Mouse (Mus musculus) midbrain, postnatal 0 days (tissue): ENCODE results near the gene Plscr2. TPM values are rescaled to one million over a fixed set of nuclear protein-coding genes. Genes with fewer than 3 reads are reported as not detected.

Experiments used
- ATAC-seq: fragments of 200-750 bp; cut with Nextera tagmentation; 2 replicates; pipeline ENCODE4 v1.8.0; 2017; ENCODE audit warnings: moderate number of reproducible peaks, mild to moderate bottlenecking, moderate TSS enrichment, moderate library complexity; ENCODE audit not compliant: low FRiP score
- DNase-seq: peaks from one replicate; pipeline ENCODE4 v3.0.0-alpha.2; 2015; ENCODE audit warnings: low spot score
- H3K27ac ChIP-seq: fragments of 300-500 bp; sonication (generic); 2 replicates; pipeline ENCODE4 v1.5.1; 2014; ENCODE audit warnings: low read depth, mild to moderate bottlenecking, low read length, mixed read lengths
- H3K27me3 ChIP-seq: fragments of 300-500 bp; sonication (generic); 2 replicates; pipeline ENCODE4 v1.6.1; 2014; ENCODE audit warnings: low read length, control low read depth, mixed read lengths; ENCODE audit not compliant: insufficient read depth
- H3K36me3 ChIP-seq: fragments of 300-500 bp; sonication (generic); 2 replicates; pipeline ENCODE4 v1.6.1; 2014; ENCODE audit warnings: low read length, control low read depth, mixed read lengths; ENCODE audit not compliant: insufficient read depth
- H3K4me1 ChIP-seq: fragments of 300-500 bp; sonication (generic); 2 replicates; pipeline ENCODE4 v1.6.1; 2014; ENCODE audit warnings: mild to moderate bottlenecking, control low read depth, antibody characterized with exemption, low read length, mixed read lengths; ENCODE audit not compliant: insufficient read depth
- H3K4me2 ChIP-seq: fragments of 300-500 bp; sonication (generic); 2 replicates; pipeline ENCODE4 v1.6.1; 2014; ENCODE audit warnings: low read depth, mild to moderate bottlenecking, low read length, mixed read lengths; ENCODE audit not compliant: poor library complexity, severe bottlenecking
- H3K4me3 ChIP-seq: fragments of 300-500 bp; sonication (generic); 2 replicates; pipeline ENCODE4 v1.5.1; 2014; ENCODE audit warnings: low read depth, mild to moderate bottlenecking, low read length, moderate library complexity
- H3K9ac ChIP-seq: fragments of 300-500 bp; sonication (generic); replicated peaks from 2 replicates; pipeline ENCODE4 v1.6.1; 2014; ENCODE audit warnings: mild to moderate bottlenecking, low read length, moderate library complexity, mixed read lengths; ENCODE audit not compliant: poor library complexity, severe bottlenecking
- H3K9me3 ChIP-seq: fragments of 300-500 bp; sonication (generic); 2 replicates; pipeline ENCODE4 v1.6.1; 2016; ENCODE audit warnings: low read length, control low read depth
- CTCF ChIP-seq: IDR thresholded peaks from 2 replicates; pipeline ENCODE4 v1.5.1; 2016; ENCODE audit warnings: antibody characterized with exemption, mild to moderate bottlenecking
- WGBS: fragments of 180-500 bp; shearing (Covaris S2); extraction: QIAGEN DNeasy Blood & Tissue Kit; methylation state at CpG from one replicate; pipeline ENCODE4 v1.1.7; 2014; 5-methylcytosine and 5-hydroxymethylcytosine counted together
- polyA plus RNA-seq: library from polyadenylated mRNA; unstranded; fragments of >200 nt; fragmentation: Nextera tagmentation; extraction: Ambion mirVana; gene quantifications from 2 replicates; pipeline ENCODE4 v1.2.1, GENCODE M21; 2015
- total RNA-seq: library from RNA; depleted of rRNA; stranded (reverse); fragments of >200 nt; gene quantifications from 2 replicates; pipeline ENCODE4 v1.2.3, GENCODE M21; 2014

Plscr2 gene
- total and polyA plus RNA-seq, 2 experiments from 2014 or later: 1.5 to 1.9 TPM

DNA sequence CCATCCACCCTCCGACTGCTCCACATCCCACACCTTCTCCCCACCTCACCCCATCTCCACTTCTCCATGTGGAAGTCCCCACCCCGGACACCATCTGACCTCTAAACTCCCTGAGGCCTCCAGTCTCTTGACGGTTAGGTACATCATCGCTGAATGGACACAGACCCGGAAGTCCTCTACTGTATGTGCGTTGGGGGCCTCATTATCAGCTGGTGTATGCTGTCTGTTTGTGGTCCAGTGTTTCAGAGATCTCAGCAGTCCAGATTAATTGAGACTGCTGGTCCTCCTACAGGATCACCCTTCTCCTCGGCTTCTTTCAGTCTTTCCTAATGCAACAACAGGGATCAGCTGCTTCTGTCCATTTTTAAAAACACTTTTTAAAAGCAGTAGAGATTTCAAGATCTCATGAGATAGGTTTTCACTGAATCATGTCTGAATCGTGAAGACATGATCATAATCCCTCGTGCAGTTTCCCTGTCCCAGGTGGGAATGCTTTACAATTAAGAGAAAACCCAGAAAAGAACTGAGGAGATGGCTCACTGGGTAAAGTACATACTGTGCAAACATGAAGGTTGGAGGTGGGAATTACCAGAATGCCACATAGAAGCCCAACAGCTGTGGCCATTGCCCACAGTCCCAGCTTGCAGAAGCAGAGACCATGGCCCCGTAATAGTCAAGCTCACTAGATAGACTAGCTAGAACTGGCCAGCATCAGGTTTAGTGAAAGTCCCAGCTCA lies 21.6 kb upstream of the Plscr2 start:
- Histone ChIP-seq H3K4me2 (no peak overlapping the region), H3K9ac (no peak overlapping the region), H3K27me3 (no peaks in the 10 kb centered on the region), H3K27ac (no peak overlapping the region), H3K36me3 (no peaks in the 10 kb centered on the region), H3K4me3 (no peak overlapping the region), H3K4me1 (no peaks in the 10 kb centered on the region), H3K9me3 (no peaks in the 10 kb centered on the region)
- DNase-seq: no peak
- 92% methylated on average over 10 of the region's 10 CpGs for WGBS
- ATAC-seq: no peak
- no peak for TF ChIP-seq CTCF

DNA sequence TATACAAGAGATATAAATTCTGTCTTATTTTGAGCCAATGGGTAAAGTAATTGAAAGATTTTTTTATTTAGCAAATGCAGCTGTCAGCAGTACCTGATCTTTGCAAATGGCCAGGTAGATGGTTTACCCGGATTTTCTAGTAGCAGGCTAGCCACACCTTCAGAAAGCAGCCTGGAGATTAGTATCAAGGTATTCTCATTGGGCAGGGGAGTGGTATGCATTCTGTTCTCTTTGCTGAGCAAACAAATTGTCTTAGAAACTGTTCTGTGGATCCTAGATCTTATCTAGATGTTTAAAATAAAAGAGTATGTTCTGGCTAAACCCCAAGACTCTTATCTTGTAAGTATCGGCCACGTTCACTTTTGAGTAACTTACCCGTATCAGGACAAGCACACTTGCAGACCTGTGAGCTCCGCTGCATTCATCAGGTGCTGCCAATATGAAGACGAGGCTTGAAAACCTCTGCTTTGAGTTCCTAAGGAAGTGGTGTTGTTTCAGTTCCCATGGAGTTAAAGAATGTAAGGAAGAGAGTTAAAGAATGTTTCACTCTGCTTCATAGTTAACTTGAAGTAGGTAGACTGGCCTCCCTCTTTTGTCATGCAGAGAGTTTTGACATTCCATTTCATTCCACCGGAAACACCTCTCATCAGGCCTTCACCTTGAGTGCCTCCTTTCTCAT lies 14.8 kb upstream of the Plscr2 start:
- 85% methylated on average over 7 of the region's 7 CpGs for WGBS
- DNase-seq (no peak), ATAC-seq (no peak)
- H3K4me2 ChIP-seq: no peak overlapping the region
- no peak overlapping the region for H3K9ac ChIP-seq
- H3K27me3 ChIP-seq: no peaks in the 10 kb centered on the region
- no peak overlapping the region for H3K4me3 ChIP-seq
- no peaks in the 10 kb centered on the region for H3K9me3 ChIP-seq
- H3K4me1 ChIP-seq: no peaks in the 10 kb centered on the region
- H3K27ac ChIP-seq: no peak overlapping the region
- no peaks in the 10 kb centered on the region for H3K36me3 ChIP-seq
- TF ChIP-seq CTCF: no peak

GRCm38 (mm10) chr9:92265719-92266118 lies 9.7 kb upstream of the Plscr2 start:
- Histone ChIP-seq H3K9ac (no peak overlapping the region), H3K9me3 (no peaks in the 10 kb centered on the region), H3K27ac (no peak overlapping the region), H3K4me3 (no peak overlapping the region), H3K36me3 (no peaks in the 10 kb centered on the region), H3K4me1 (no peaks in the 10 kb centered on the region), H3K27me3 (no peaks in the 10 kb centered on the region), H3K4me2 (no peak overlapping the region)
- ATAC-seq (no peak), DNase-seq (no peak)
- WGBS: 91% methylated on average over 4 of the region's 4 CpGs
- no peak for TF ChIP-seq CTCF

- Histone ChIP-seq H3K4me3 (no peak overlapping the region), H3K4me2 (no peak overlapping the region), H3K27ac (no peak overlapping the region), H3K27me3 (no peaks in the 10 kb centered on the region), H3K36me3 (no peaks in the 10 kb centered on the region), H3K9ac (no peak overlapping the region), H3K9me3 (no peaks in the 10 kb centered on the region), H3K4me1 (no peaks in the 10 kb centered on the region)
- TF ChIP-seq CTCF: no peak
- WGBS: 87% methylated on average over 8 of the region's 8 CpGs
- ATAC-seq (no peak), DNase-seq (no peak)
Observed at GRCm38 (mm10) chr9:92266558-92267171, 8.7 kb upstream of the Plscr2 start.

DNA sequence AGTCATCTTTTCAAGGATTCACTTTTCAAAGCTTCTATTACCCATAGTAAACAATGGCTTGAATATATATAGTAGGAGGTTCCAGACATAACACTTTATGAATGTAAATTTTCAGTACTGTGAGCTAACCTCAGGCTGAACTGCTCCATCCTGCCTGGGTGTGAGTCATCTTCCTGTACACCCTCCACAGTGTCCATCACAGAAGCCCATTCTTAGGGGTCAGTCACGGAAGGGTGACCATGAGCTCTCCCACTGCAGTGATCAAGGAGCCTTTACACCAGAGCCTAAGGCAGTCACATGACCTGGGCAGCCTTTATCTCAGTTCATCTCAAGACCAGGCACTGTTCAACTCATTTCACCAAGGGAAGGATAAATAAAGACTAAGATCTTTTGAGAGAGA lies 7.7 kb upstream of the Plscr2 start:
- ATAC-seq (no peak), DNase-seq (no peak)
- no peaks in the 10 kb centered on the region for H3K36me3 ChIP-seq
- no peaks in the 10 kb centered on the region for H3K9me3 ChIP-seq
- no peak overlapping the region for H3K4me3 ChIP-seq
- WGBS: 94% methylated on average over 1 of the region's 1 CpGs
- no peak overlapping the region for H3K27ac ChIP-seq
- TF ChIP-seq CTCF: no peak
- H3K9ac ChIP-seq: no peak overlapping the region
- no peaks in the 10 kb centered on the region for H3K27me3 ChIP-seq
- H3K4me2 ChIP-seq: no peak overlapping the region
- no peaks in the 10 kb centered on the region for H3K4me1 ChIP-seq

DNA sequence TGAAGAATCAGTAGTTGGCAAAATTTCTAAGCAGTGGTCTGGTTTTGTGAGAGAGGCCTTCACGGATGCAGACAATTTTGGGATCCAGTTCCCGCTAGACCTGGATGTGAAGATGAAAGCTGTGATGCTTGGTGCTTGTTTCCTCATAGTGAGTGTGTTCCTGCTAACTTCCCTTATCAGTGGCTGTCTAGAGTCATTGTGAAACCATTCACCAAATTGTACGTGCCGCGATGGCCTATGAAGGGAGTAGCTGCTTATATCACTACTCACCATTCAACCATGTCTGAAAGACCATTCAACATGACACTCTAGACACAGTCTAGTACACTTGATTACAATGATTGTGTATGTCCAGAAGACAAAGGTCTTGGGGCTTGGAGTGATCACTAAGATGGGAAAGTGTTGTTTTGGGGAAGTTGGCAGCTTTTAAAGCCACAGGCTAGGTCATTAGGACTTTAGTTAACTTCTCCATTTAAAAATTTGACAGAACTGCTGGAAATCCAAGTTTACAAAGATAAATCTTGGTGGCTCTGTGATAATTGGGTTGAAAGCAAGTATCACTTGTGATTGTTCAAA lies 5.5 kb upstream of the Plscr2 start:
- no peak for ATAC-seq
- no peaks in the 10 kb centered on the region for H3K36me3 ChIP-seq
- no peak overlapping the region for H3K4me2 ChIP-seq
- 98% methylated on average over 5 of the region's 5 CpGs for WGBS
- no peak overlapping the region for H3K9ac ChIP-seq
- TF ChIP-seq CTCF: no peak
- no peak overlapping the region for H3K4me3 ChIP-seq
- DNase-seq: no peak
- H3K9me3 ChIP-seq: no peaks in the 10 kb centered on the region
- H3K4me1 ChIP-seq: no peaks in the 10 kb centered on the region
- no peaks in the 10 kb centered on the region for H3K27me3 ChIP-seq
- H3K27ac ChIP-seq: no peak overlapping the region
